Mouse (Mus musculus) heart, postnatal 4 days (tissue): ENCODE results near the gene Pou6f2. TPM values are rescaled to one million over a fixed set of nuclear protein-coding genes. Genes with fewer than 3 reads are reported as not detected.

Experiments
- DNase-seq: peaks from one replicate; pipeline ENCODE4 v3.0.0; 2021
- total RNA-seq, 2 experiments: library from RNA; stranded (reverse); gene quantifications; 2 replicates each; pipeline ENCODE4 v1.2.3; 2021

Gene Pou6f2
- under 1 TPM; 0.21 to 0.34 TPM for total RNA-seq

- no peak for DNase-seq
These were observed at the start of gene Pou6f2 for GRCm38 (mm10) chr13:18397586-18397985. Gene Pou6f2 (minus strand): TSS chr13:18397686.

DNA sequence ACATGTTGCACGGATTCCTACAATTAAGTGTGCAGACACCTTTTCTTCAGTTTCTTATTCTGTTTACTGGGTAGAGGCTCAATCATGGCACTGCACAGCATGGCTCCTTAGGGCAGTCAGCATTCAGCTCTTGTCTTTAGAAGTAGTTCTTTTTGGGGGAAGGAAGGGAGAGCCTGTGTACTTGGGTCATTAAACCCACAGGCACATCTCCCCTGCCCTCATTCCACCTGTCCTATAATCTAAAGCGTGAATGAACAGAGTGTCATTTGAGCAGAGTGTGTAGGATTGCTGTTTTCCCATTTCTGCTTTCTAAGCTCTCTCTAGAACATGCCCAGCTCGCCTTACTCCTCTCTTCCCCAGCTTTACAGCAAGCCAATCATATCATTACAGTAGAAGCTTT, 42.4 kb upstream of the Pou6f2 start:
- DNase-seq: no peak

- no peak for DNase-seq
These were observed 9.8 kb downstream of the Pou6f2 start for GRCm38 (mm10) chr13:18387673-18388072.

GRCm38 (mm10) chr13:18363373-18363772, 34.1 kb downstream of the Pou6f2 start:
- DNase-seq: no peak

GRCm38 (mm10) chr13:18344580-18345333, 52.7 kb downstream of the Pou6f2 start:
- DNase-seq: no peak

GRCm38 (mm10) chr13:18338910-18339501, 58.5 kb downstream of the Pou6f2 start:
- DNase-seq: no peak

GRCm38 (mm10) chr13:18338022-18338421, 59.5 kb downstream of the Pou6f2 start:
- no peak for DNase-seq

DNA sequence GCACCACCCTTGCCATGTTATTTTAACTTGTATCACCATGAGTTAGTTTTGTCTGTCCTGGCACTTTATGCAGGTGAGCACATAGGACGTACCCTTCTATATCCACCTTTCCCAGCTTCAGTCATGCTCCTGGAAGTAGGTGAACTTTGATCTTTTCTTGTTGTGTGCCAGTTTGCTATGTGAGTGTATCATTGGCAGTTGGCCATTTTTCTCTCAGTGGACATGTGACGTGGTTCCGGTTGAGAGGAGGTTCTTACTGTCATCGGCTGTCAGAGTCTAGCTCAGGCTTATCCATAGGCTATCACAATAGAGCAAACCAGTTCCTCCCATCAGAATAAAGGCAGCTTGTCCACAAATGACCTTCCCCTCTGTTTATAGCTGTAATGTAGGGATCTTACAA, 63.5 kb downstream of the Pou6f2 start:
- no peak for DNase-seq

DNA sequence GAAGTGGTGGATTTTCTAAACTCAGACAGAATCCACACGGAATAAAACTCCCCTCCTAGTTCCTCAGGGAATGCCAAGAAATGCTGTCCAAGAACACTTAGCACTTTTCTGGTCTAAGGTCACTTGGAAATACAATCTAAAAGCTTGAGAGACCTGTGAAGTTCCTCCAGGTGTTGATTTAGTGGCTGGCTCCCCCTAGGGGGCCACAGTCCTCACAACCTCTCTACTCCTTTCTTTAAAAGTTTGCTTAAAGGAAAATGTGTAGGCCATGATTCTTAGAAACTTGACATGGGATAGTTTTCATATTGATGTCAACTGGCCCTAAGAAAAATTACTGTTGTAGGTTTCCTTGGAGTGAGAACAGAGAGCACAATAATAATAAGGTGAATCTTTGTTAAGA, 64.9 kb downstream of the Pou6f2 start:
- no peak for DNase-seq

GRCm38 (mm10) chr13:18323980-18324678, 73.4 kb downstream of the Pou6f2 start:
- DNase-seq: no peak

DNA sequence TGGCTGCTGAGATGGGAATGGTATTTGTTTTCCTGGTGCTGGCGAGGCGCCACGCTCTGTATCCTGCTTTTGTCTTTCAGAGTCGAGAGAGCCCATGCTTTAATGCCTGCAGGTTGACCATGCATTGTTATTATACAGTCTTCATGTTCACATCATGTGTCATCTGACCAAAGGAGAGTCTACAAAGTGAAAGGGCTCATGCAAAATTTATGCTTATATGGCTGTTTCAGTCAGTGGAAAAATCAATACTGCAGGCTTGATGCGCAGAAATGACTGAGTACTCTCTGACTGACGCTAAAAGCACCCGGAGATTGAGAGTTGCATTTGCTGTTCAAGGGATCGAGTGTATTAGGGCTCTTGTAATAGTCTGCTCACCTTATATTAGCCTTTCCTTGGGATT, 74.1 kb downstream of the Pou6f2 start:
- no peak for DNase-seq

DNA sequence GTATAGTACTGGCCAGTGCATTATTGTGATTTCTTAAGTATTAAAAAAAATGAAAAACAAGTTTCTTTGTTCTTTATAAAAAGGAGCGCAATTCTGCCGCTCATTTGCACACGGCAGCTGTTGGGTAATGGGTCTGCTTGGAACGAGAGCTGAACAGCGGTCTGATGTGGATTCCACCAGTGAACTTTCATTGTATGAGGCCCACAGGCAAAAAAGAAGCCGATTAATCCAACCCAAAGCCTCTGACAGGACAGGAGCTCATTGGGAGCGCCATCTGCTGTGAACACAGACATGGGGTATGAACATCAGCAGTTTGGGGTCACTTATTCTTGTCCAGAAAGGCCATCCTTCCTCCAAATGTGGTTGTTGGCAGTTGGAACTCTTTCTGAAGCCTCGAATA, 84.9 kb downstream of the Pou6f2 start:
- DNase-seq: no peak

DNA sequence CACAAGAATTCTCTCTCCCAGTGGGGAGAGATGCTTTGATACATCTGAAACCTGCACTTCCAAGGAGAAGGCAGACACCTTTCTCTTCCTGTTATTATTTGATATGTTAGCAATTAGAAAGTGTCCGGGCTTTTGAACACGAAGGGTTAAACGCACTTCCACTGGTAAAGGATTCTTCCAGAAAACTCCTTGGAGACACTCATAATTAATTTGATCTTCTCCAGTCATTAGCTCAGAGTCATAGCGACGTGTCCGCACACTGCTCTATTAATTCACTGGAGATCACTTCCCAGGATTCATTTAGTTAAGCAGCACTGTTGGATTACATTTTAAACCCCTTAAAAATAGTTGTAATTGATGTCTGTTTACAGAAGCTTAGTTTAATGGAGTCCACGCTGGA, 88.5 kb downstream of the Pou6f2 start:
- no peak for DNase-seq

- DNase-seq: no peak
These were observed 90.9 kb downstream of the Pou6f2 start for GRCm38 (mm10) chr13:18306506-18307145.

GRCm38 (mm10) chr13:18299966-18300365, 97.5 kb downstream of the Pou6f2 start:
- DNase-seq: no peak

GRCm38 (mm10) chr13:18293438-18293837, 104.0 kb downstream of the Pou6f2 start:
- DNase-seq: no peak

DNA sequence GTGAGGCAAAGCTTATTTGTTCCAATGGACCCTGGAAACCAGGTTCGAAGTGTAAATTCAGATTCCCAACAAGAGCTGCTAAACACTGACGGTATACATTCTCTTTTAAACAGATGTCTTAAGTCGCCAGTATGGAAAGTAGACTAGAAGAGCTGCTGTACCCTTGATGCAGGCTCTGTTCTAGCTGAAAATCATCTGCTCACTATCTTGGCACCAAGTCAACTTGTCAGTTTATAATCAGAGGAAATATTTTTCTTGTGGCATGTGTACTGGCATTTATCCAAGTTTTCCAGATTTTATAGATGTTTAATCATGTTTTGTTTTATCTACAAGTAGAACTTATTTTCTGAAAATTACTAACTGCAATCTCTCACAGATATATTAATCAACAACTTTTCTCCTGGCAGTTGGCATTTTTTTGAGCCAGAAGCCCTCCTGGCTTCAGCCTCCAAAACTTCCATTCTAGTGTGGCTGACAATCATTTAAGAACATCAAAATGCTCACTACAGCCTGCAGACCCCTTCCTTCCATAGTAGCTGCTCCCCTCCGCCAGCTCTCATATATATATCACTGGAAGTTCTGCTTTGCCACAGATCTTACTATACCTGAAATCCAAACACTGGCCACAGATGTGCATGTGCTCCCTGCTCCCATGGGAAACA, 107.1 kb downstream of the Pou6f2 start:
- DNase-seq: no peak

- DNase-seq: no peak
These were observed 110.0 kb downstream of the Pou6f2 start for GRCm38 (mm10) chr13:18287536-18287935.

DNA sequence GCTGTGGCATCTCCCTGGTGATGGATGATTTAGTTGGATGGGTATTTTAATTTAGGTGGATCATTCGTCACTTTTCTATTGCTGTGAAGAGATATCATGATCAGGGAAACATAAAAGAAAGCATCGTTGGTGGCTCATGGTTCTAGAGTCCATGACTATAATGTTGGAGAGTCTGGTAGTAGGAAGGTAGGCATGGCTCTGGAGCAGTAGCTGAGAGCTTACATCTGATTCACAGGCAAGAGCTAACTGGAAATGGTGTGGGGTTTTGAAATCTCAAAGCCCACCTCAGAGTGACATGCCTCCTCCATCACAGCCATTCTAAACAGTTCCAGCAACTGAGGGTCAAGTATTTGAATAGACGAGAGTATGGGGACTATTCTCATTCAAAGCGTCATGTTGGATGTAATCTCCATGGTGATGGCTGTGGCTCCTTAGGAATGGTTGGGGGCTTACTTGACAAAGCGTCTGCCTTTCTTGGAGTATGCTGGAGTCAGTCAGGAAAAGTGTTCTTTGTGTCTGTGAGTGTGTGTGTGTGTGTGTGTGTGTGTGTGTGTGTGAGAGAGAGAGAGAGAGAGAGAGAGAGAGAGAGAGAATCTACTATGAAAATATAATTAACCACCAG, 115.0 kb downstream of the Pou6f2 start:
- no peak for DNase-seq

GRCm38 (mm10) chr13:18281084-18281483, 116.4 kb downstream of the Pou6f2 start:
- no peak for DNase-seq

GRCm38 (mm10) chr13:18253131-18253530, 144.4 kb downstream of the Pou6f2 start:
- no peak for DNase-seq

DNA sequence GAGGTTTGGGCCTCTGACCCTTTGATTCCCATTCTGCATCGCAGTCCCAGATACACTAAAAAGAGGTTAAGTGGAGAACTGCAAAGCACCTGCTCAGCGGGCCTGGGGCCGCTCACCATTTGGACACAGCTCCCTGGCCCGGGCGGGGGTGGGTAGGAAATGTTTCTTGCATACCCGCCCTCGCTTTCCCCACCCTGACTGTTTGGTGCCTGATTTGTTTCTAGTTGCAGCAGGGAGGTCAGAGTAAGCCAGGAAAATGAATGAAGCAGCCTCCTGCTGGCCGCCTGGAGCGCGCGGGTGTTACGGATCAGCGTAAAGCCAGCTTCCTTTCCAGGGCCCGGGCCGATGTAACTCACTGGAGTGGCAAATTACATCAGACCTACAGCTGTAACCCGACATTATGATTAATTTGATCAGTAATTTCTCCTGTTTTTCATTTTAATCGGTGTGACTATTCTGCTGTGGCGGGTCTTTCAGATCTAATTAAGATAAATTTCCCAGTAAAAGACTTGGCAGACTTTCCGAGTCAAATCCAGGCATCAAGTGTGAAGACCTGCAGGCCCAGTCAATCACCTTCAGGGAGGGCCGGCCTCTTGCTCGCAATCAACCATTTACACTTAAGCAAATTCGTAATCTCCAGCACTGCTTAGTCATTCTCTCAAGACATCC, 178.8 kb downstream of the Pou6f2 start:
- DNase-seq: peak; percentile 18
